Mouse (Mus musculus): ENCODE results near the gene Orc6.

The Orc6 gene

DNA sequence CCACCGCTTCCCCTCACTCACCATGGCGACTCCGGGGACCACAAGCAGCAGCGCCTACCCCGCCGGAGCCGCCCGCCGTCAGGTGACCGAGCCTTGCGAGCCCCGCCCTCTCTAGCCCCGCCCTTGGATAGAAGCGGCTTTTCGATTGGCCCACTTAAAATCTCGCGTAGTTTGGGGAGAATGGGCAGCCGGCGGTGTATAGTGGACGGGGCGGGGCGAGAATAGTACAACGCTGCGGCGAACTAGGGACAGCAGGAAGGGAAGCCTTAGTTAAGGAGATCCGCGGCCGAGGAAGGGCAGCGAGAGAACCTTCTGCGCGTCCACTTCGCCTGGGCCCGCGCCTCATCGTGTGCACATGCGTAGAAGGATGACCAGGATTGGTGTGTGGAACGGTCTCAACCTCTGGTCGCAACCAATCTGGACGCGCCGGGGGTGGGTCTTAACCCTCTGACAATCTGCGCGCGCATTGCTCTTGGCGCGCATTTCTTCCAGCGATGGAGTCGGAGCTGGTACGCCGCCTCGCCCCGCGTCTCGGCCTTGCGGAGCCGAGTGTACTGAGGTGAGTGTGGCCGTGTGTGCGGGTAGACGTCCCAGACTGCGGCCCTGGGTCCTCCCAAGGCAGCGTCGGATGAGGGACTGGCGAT is at the start of gene Orc6, which contains the start of gene Vps35:
Gene Orc6, plus strand, starts transcription at position 199 of the 644 bp plus-strand sequence.
Gene Vps35, minus strand, starts transcription at position 369 of the 644 bp plus-strand sequence.
- peak; percentile 86 for DNase-seq (ENCODE audit: extremely low read depth, low read depth)

DNA sequence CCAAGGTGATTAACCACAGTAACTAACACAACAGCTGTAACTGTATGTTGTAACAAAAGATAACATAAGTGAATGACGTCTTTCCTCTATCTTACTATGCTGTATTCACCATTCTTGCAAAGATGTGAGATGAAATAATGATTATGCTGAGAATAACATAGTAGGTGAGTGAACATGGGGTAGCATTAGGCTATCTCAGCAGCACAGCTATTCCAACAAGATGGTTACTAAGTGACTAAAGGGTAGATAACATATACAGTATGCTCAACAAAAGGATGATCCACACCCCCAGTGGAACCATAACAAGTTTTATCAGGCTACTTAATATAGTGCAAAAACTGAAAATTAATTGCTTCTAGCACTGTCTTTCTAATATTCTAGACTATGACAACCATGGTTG is 12.6 kb upstream of the Orc6 start:
- no peak for DNase-seq (ENCODE audit: extremely low read depth, low read depth)

DNA sequence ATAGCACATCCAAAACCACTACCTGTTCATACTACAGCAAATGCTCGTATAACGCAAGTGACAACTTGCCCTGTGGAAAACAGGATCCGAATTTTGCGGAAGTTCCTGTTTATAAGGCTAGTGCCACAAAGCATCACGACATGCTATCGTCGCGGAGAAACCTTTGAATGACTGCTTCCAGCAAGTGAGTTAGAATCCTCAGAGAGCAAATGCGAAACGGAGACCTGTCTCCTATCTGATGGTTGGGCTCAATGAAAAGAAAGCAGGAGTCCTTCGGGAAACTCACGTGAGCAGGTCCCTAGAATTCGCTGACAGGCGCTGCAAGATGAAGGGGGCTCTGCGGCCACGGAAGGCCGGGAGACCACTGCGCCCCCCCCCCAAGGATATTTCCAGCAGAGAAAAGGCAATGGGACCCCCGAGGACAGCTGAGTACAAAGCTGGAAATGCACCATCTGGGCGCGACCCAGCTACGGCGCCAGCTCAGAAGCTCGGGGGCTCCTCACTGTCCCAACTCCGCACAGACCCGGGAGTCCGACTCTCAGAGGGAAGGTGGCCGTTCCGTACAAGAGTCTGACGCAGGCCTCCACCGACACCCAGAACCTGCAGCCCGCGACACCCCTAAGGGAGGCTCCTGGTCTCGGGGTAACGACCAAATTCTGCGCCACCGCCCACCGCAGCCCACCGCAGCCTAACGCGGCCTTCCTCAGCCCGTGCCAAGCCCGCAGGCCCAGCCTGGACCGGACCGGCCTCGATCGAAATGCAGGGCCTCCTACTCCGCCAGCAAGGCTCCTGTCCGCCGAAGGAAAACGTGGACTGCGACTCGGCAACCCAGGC is 615 bp upstream of the Orc6 start:
- peak; percentile 92 for DNase-seq (ENCODE audit: extremely low read depth, low read depth)

DNA sequence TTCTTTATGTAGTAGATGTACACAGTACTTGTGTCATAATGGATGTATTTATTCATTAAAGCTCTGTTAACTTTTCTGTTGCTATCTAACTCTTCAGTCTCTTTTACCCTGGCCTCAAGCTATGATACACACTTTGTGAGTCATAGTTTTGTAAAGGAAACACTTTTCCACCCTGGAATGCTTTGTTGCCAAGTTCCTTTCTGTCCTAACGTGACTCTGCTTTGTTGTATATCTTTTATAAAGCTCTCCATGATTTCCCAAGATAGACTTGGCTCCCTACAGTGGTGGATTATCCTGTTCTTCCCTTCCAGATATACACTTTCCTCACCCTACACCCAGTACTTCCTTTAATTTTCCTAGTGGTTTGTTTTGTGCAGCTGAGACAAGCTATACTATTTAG is 2.5 kb downstream of the Orc6 start:
- no peak for DNase-seq (ENCODE audit: extremely low read depth, low read depth)

DNA sequence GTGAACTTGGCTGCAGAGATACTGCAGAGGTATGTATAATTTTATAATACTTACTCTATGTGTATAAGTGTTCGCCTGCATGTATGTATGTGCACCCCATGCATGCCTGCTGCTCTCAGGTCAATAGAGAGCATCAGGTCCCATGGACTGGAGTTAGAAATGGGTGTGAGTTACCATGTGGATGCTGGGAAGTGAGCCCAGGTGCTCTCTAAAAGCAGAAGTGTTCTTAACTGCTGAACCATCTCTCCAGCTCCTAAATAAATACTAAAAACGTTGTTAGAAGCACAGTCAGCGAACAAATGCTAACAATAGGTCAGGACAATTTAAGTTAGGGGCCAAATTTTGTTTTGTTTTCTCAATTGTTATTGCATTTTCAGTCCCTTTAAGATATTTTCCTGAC is 3.5 kb downstream of the Orc6 start:
- DNase-seq (ENCODE audit: extremely low read depth, low read depth): no peak

DNA sequence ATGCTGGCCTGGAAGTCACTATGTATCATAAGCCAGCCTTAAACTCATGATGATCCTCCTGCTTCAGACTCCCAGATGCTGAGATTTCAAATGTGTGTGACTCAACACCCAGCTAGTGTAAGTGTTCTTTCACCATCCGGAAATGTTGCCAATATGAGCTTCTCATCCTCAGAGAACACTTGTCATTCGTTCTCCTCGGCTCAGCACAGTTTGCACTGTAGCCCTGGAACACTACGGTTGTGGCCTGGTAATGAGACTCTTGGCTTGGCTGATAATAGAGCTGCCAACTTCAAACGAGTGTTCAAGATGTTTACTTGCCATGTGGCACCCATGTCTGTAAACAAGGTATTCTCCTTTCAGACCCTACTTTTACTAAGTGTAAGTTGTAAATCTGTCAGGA is 4.1 kb downstream of the Orc6 start:
- no peak for DNase-seq (ENCODE audit: extremely low read depth, low read depth)

DNA sequence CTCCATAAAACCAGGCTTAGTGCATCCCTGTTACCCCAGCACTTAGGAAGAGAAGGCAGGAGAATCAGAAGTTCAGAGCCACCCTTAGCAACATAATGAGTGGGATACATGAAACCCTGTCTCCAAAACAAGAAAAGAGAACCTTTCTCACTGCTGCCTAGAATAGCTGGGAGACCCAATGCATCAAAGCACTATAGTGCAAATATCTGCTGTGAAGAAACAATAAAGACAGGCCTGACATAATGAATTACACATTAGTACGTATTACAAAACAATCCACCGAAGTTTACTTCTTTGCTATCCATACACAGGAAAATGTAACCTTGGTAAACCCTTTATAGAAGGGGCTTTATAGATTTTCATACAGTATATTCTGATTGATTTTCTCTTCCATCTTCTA is 9.1 kb downstream of the Orc6 start:
- DNase-seq (ENCODE audit: extremely low read depth, low read depth): no peak

DNA sequence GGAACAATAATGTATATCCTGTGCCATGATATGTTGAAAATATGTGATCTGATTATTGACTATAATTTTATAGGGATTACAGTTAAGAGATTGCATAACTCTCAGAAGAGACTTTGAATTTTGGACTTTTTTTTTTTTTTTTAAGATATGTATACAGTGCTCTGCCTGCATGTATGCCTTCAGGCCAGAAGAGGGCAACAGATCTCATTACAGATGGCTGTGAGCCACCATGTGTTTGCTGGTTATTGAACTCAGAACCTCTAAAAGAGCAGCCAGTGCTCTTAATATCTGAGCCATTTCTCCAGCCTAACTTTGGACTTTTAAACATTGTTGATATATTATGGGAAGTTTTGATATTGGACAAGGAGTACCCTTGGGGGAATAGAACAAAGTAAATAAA is 12.3 kb downstream of the Orc6 start:
- peak; percentile 41 for DNase-seq (ENCODE audit: extremely low read depth, low read depth)

DNA sequence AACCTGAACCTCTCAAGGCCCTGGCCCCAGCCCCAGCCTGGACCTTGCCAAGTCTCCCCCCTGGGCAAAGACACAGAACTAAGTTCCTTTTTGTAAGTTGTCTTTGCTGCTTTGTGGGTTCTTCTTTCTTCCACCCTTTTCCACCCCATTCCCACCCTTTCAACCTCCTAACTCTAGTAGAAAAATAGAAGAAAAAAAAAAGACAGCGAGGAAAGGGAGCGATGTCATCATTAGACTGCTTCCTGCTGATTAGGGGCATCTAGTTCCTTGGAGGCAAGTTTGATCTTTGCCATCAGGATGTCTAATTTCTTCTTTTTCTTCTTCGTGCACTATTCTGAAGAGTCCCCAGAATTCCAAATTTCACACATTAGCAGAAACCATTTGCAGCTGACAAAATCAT is 13.6 kb downstream of the Orc6 start:
- no peak for DNase-seq (ENCODE audit: extremely low read depth, low read depth)

DNA sequence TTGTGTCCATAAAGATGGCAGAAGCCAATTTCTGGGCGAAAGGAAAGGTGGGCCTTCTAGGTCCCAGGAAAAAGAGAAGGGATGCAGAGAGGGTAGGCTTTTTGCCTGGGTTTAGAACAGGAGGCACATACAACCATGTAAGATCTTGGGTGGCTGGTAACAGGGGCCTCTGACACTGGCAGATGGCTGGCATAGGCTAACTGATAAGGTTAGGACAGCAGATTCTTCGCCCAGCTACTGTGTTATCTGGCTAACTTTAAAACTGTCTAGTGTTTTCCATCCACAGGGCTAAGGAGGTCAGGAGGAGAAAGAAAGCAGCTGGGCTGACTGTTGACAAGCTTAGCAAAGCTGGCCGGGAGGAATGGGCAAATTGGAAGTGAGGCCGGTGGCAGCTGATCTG is 19.1 kb downstream of the Orc6 start:
- no peak for DNase-seq (ENCODE audit: extremely low read depth, low read depth)

DNA sequence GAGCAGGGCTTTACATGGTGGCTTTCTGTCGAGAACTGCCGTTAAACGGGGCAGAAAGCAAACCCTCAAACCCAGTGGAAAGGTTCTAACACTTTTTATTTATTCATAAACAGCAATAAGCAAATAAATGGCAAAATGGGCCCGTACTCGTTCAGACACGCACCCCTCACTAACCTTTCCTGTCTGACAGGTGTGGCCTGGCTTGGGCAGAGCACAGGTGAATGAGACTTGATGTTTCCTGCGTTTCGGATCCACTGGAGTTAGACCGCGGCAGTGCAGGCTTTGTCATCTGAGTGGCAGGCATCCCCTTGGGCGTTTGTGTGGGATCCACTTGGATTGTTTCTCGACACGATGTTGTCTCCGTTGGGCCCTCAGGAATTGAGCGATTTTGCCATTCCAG is 22.5 kb downstream of the Orc6 start:
- DNase-seq (ENCODE audit: extremely low read depth, low read depth): no peak

DNA sequence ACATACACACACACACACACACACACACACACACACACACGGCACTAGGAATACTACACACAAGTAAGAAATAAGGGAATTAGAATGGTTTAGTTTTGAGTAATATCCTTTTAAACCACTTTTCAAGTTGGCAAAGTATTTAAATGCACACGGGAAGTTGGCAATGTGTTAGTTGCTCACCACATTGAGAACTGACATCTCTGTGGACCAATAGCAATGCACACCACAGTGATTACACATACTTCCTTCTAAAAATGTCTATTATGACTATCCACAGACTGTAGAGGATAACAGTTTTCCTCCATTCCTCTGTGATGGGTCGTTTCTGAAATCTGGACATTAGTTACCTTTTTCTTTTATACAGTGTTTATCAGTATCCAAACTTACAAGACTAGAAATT is 23.7 kb downstream of the Orc6 start:
- DNase-seq (ENCODE audit: extremely low read depth, low read depth): no peak

DNA sequence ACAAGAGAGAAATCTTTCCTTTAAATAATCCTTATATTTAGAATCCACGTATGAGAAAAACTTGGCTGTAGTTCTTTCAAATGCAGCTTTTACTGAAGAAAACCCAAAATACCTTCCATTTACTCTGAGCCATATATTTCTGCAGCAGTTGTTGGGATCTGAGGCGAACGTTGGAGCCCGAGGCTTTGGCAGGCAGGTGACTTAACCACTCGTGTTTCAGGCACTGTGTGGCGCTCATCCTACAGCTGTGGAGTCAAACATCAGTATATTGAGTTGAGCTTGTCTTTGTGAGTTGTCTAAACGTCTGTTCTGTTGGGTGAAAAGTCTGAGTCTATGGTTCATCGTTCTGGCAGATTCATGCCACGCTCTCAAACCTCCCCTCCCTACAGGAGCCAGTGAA is 27.6 kb downstream of the Orc6 start:
- DNase-seq (ENCODE audit: extremely low read depth, low read depth): no peak

DNA sequence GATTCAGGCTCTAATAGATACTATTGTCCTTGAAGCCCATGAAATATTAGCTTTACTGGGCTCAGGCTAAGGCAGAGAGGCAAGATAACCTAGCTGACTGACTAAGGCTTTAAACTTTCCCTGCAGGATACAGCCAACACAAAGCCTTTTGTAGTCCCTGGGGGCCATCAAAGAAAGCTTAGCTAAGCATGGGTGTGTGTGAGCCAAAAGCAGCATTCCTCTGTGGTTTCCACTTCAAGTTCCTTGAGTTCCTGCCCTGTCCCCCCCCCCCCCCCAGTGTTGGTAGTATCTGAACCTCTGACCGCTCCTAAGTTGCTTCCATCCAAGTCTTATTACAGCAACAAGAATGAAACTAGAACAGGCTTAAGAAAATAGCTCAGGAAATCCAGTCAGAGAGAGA is 30.1 kb downstream of the Orc6 start:
- no peak for DNase-seq (ENCODE audit: extremely low read depth, low read depth)

DNA sequence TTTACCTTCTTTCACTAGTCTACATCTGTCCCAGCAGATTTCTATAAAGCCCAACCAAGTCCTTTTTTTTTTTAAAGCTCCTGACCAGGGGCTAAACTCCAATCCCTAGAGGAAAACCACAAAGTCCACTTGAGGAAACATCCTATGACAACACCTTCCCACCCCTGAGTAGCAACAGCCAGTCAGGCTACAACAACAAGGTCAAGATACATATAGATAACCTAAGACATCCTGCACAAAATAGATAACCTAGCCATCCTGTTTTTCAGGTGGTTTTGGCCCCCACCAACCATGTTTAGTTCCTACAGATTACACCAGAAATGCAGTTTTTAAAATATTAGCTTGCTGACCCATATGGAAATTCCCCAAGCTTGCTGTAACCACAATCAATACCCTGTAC is 35.7 kb downstream of the Orc6 start:
- DNase-seq (ENCODE audit: extremely low read depth, low read depth): no peak

DNA sequence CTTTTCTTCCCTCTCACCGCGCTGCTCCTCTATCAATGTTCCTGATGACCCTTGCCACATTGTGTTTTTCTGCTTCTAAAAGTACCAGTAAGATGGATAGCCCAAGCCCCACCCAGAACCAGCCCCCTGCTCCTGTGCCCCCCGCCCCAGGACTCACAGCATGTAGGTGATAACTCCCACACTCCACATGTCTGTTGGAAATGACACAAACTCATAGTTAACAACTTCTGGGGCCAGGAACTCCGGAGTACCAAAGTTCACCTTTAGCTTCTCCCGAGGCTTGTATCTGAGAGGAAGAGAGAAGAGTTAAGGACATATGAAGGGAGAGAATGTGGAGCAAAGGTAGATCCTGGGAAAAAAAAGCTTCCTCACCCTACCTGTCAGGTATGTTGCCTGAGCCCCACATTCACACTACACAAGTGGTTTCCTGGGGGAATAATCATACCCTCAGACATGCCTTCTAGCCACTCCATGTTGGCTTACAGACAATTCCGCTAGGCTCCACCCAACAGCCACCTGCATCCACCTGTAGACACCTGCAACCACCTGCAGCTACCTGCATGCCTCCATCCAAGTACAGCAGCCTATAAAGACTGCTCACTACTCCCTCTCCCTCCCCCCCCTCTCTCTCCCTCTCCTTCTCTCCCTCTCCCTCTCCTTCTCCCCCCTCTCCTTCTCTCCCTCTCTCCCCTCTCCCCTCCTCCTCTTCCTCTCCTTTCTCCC is 36.9 kb downstream of the Orc6 start:
- no peak for DNase-seq (ENCODE audit: extremely low read depth, low read depth)

DNA sequence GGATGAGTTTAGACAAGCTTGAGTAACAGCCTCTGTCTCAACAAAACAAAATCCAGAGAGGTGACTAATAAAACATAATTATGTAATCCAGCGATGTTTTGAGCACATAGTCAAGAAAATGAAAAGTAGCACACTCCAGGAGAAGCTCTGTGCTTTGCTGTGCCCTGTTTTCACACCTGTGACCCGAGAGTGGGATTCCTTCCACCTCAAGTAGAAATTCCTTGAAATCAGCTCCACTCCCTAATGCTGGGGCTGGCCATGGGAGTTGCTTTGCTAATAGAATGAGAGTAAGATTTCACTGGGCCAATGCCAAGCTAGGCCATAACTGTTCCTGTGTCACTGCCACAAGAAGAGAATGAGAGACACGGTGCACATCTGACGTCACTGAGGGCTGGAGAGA is 38.2 kb downstream of the Orc6 start:
- DNase-seq (ENCODE audit: extremely low read depth, low read depth): no peak

DNA sequence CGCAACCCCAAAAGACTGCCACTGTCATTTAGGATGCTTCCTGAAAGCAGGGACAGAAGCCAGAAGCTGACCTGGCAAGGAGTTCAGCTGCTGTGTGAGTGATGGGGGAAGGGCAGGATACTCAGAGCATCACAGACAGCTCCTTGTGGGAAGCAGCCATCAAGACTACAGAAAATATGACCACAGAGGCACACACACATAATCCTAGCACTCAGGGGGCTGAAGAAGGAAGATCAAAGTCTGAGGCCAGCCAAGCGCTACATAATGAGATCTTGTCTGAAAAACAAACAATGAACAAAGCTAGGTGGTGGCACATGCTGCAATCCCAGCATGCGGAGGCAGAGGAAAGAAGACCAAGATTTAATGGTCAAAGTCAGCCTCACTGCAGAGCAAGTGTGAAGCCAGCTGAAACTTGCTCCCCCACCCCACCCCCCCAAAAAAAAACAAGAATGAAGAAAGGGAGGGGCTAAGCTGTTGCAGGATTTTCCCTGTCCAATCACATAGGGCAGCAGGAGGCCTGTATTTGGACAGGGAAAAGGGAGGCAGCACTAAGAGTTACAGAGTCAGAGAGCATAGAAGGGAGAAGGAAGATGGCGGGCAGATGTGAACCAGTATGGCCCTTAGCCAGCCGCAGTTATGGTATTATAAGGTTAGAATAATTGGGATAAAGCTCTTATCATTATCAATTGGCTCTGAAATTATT is 40.6 kb downstream of the Orc6 start:
- DNase-seq (ENCODE audit: extremely low read depth, low read depth): no peak

DNA sequence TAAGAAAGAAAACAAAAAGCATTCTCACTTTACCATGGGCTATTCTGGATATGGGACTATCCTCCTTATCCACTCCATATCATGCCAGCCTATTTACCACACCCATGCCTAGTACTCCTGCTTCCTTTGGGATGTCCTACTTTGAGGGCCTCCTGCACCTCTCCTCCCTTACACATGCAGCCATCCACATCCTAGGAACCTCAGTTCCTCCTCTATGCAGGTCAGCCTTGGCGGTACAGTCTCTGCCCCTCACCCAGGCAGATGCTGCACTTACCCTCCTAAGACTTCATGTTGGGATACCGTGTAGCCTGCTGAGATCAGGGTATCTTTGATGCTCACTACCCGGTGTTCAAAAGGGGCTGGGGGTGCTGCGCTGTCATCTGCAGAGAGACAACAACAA is 53.9 kb downstream of the Orc6 start:
- DNase-seq (ENCODE audit: extremely low read depth, low read depth): no peak

All from MEL-GATA-1-ER (cell line).